Mouse (Mus musculus) ES-E14 (cell line): ENCODE results near the gene Erh.

Experiments used
- CHD2 ChIP-seq: IDR thresholded peaks from 2 replicates; pipeline ENCODE4 v1.6.1; 2014; ENCODE audit warnings: mild to moderate bottlenecking, low read depth, low read length, inconsistent platforms
- ZNF384 ChIP-seq: IDR thresholded peaks from 2 replicates; pipeline ENCODE4 v1.6.1; 2012; ENCODE audit warnings: low read depth, low read length, inconsistent platforms

DNA sequence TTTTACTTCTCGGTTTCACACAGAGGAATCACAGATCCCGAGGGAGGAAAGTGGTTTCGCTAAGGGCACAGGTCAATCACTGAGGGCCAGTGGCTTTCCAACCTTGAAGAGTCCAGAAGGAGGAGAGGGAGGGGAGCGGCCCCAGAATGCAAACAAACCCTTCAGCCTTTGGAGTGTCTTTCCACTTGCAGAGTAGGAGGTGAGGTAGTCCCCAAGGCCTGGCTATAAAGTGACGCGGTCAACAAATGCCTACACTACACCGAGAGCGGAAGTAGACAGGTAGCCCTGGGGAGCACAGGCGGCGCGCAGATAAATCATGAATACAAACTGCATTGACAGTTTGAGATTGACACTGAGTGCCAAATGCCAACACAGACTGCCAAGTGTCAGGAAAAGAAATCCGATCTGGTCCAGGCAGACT is 47.5 kb upstream of the Erh start:
- no peak for TF ChIP-seq ZNF384
- TF ChIP-seq CHD2 = no peak
